Mouse (Mus musculus): Measurements from ENCODE around the gene Tmem186. TPM values are rescaled to one million over a fixed set of nuclear protein-coding genes. Genes with fewer than 3 reads are reported as not detected.

Tmem186 gene
- polyA plus RNA-seq, 1 experiment from 2014 or later = 14.8 TPM

DNA sequence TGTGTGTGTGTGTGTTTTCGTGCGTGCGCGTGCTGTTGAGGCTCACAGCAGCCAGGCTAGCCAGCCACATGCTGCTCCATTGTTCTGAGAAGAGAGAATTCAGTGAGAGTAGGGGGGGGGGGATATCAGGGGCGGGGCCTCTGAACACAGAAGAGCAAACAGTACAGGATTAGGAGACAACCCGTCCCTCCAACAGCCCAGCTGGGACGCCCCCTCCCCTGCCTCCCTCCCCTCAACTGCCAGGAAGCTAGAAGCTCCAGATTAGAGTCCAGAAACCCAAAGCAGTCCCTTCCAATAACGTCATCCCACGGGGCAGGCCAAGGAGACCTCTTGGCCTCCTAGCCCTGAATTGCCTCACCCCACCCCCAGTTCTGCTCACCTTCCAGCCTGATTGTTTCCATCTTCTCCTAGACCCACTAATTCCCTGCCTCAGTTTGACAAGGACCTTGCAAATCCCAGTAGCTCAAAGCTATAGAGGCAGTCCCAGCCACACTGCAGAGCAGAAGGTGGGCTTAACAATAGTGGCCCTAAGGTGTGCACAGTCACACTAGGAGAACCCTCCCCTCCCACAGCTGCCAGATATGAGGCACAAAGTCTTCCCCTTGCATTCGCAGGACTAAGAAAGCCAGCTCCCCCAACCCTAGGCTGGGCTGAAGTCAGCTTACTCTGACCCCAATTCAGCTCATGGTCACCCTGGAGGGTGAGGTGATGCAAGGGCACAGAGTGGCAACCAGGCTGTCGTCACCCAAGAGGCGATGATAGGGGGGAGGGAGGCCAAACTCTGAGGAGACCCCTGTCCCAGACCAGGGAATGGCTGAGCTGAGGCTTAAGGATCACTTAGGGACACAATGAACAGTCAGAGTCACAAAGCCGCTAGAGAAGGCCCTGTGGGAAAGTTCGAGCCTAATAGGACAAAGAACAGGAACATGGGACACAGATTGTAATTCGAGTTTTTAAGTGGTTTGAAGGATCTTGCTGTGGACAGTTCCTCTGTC, 32.8 kb upstream of the Tmem186 start:
- H3K4me2 ChIP-seq (ENCODE audit: low read length) = peak overlapping the region; percentile 77
- H3K9me3 ChIP-seq (replicated peaks; ENCODE audit: control insufficient read depth, low read length) = no peaks in the 10 kb centered on the region
- 0 out of 2 replicates have a peak, but pooled peaks cover 4% of the 10 kb centered on the region for H3K27me3 ChIP-seq (replicated peaks; ENCODE audit: control insufficient read depth, insufficient read depth, low read length)
- WGBS = 5% methylated on average over 15 of the region's 15 CpGs
- peaks cover 22% of the 10 kb centered on the region; the same call in 1 of the 2 replicates for H3K4me1 ChIP-seq (ENCODE audit: control insufficient read depth, insufficient read depth, low read length)
- peak overlapping the region; percentile 75 for H3K27ac ChIP-seq (ENCODE audit: low read depth, low read length)
- H3K36me3 ChIP-seq (ENCODE audit: control insufficient read depth, insufficient read depth, low read length) = no peaks in the 10 kb centered on the region
- peak; percentile 30 for ATAC-seq
- peak; percentile 75 for DNase-seq (ENCODE audit: low spot score)
- H3K4me3 ChIP-seq (ENCODE audit: low read depth, low read length) = peak overlapping the region; percentile 62
- peak overlapping the region; percentile 74 for H3K9ac ChIP-seq (ENCODE audit: low read length)

- ATAC-seq (no peak), DNase-seq (ENCODE audit: low spot score) (peak; percentile 25)
- peaks cover 22% of the 10 kb centered on the region; the same call in 1 of the 2 replicates for H3K4me1 ChIP-seq (ENCODE audit: control insufficient read depth, insufficient read depth, low read length)
- peak overlapping the region; percentile 77 for H3K4me2 ChIP-seq (ENCODE audit: low read length)
- 51% methylated on average over 5 of the region's 5 CpGs for WGBS
- no peaks in the 10 kb centered on the region for H3K36me3 ChIP-seq (ENCODE audit: control insufficient read depth, insufficient read depth, low read length)
- peak overlapping the region; percentile 62 for H3K4me3 ChIP-seq (ENCODE audit: low read depth, low read length)
- peak overlapping the region; percentile 75 for H3K27ac ChIP-seq (ENCODE audit: low read depth, low read length)
- H3K9ac ChIP-seq (ENCODE audit: low read length) = peak overlapping the region; percentile 74
- 0 out of 2 replicates have a peak, but pooled peaks cover 4% of the 10 kb centered on the region for H3K27me3 ChIP-seq (replicated peaks; ENCODE audit: control insufficient read depth, insufficient read depth, low read length)
- H3K9me3 ChIP-seq (replicated peaks; ENCODE audit: control insufficient read depth, low read length) = no peaks in the 10 kb centered on the region
Observed at GRCm38 (mm10) chr16:8669432-8669831, 31.9 kb upstream of the Tmem186 start.

DNA sequence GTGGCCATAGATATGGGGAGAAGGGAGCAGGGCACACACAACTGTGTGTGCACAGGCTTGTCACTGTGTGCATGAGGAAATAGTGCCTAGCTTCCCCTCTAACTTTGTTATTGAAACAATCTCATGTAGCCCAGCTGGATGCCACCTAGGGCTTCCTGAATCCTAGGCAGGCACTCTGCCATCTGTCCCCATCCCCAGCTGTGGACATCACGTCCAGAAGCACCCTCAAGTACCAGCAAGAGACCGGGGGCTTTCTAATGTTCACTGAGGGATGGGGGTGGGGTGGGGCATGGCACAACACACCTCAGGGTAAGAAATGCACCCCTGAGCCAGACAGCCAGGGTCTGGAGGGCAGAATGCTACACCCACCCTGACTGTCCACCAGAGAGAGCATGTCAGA, 30.9 kb upstream of the Tmem186 start:
- H3K9me3 ChIP-seq (replicated peaks; ENCODE audit: control insufficient read depth, low read length) = no peaks in the 10 kb centered on the region
- H3K36me3 ChIP-seq (ENCODE audit: control insufficient read depth, insufficient read depth, low read length) = peaks cover 4% of the 10 kb centered on the region
- H3K4me2 ChIP-seq (ENCODE audit: low read length) = no peak overlapping the region
- no peak overlapping the region for H3K27ac ChIP-seq (ENCODE audit: low read depth, low read length)
- peaks cover 22% of the 10 kb centered on the region; the same call in 1 of the 2 replicates for H3K4me1 ChIP-seq (ENCODE audit: control insufficient read depth, insufficient read depth, low read length)
- 0 out of 2 replicates have a peak, but pooled peaks cover 4% of the 10 kb centered on the region for H3K27me3 ChIP-seq (replicated peaks; ENCODE audit: control insufficient read depth, insufficient read depth, low read length)
- H3K4me3 ChIP-seq (ENCODE audit: low read depth, low read length) = no peak overlapping the region
- H3K9ac ChIP-seq (ENCODE audit: low read length) = no peak overlapping the region
- ATAC-seq (no peak), DNase-seq (ENCODE audit: low spot score) (no peak)
- WGBS = 73% methylated on average over 2 of the region's 2 CpGs

DNA sequence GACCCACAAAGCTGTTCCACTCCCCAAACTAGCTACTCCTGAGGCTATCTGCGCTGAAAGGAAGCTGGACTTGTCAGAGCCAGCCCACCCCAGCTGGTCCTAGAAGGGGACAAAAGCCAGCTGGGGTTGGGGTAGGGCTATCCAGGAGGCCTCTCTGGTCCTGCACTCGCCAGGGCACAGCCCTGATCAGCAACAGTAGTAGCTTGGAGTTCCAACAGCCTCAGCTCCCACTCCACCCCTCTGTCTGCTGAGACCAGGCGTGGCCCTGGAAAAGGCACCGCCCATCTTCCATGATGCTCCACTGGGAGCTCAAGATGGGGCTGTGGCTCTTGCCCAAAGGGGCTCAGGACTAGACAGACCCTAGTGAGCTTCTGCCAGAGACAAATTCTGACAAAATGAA, 30.3 kb upstream of the Tmem186 start:
- Histone ChIP-seq H3K27me3 (replicated peaks; ENCODE audit: control insufficient read depth, insufficient read depth, low read length) (no peaks in the 10 kb centered on the region), H3K9ac (ENCODE audit: low read length) (no peak overlapping the region), H3K4me2 (ENCODE audit: low read length) (no peak overlapping the region), H3K27ac (ENCODE audit: low read depth, low read length) (no peak overlapping the region), H3K4me1 (ENCODE audit: control insufficient read depth, insufficient read depth, low read length) (peaks cover 22% of the 10 kb centered on the region; the same call in 1 of the 2 replicates), H3K9me3 (replicated peaks; ENCODE audit: control insufficient read depth, low read length) (no peaks in the 10 kb centered on the region), H3K4me3 (ENCODE audit: low read depth, low read length) (no peak overlapping the region), H3K36me3 (ENCODE audit: control insufficient read depth, insufficient read depth, low read length) (peaks cover 10% of the 10 kb centered on the region)
- DNase-seq (ENCODE audit: low spot score) (no peak), ATAC-seq (no peak)
- 77% methylated on average over 4 of the region's 4 CpGs for WGBS

DNA sequence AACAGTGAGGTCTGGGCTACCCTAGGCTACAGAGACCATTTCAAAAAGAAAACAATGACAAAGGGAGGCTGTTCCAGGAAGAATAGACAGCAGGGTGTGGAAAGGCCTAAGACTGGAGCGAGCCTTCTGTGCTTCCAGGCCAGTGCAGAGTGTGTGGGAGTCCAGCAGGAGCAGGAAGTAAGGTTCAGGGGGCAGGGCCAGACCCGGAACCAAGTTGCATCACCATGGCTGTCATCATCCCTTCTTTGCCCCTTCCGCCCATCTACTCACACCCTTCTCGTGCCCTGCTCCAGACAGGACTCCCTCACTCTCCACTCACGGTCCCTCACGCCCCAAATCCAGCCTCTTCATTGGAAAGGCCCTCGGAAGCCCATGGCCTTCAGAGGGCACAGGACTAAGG, 29.7 kb upstream of the Tmem186 start:
- H3K9ac ChIP-seq (ENCODE audit: low read length) = no peak overlapping the region
- no peak overlapping the region for H3K27ac ChIP-seq (ENCODE audit: low read depth, low read length)
- ATAC-seq (no peak), DNase-seq (ENCODE audit: low spot score) (no peak)
- H3K4me3 ChIP-seq (ENCODE audit: low read depth, low read length) = no peak overlapping the region
- no peaks in the 10 kb centered on the region for H3K27me3 ChIP-seq (replicated peaks; ENCODE audit: control insufficient read depth, insufficient read depth, low read length)
- WGBS = 90% methylated on average over 7 of the region's 7 CpGs
- peaks cover 22% of the 10 kb centered on the region; the same call in 1 of the 2 replicates for H3K4me1 ChIP-seq (ENCODE audit: control insufficient read depth, insufficient read depth, low read length)
- H3K36me3 ChIP-seq (ENCODE audit: control insufficient read depth, insufficient read depth, low read length) = peaks cover 15% of the 10 kb centered on the region
- no peaks in the 10 kb centered on the region for H3K9me3 ChIP-seq (replicated peaks; ENCODE audit: control insufficient read depth, low read length)
- no peak overlapping the region for H3K4me2 ChIP-seq (ENCODE audit: low read length)

GRCm38 (mm10) chr16:8666452-8666851, 28.9 kb upstream of the Tmem186 start:
- H3K36me3 ChIP-seq (ENCODE audit: control insufficient read depth, insufficient read depth, low read length) = peaks cover 23% of the 10 kb centered on the region
- peaks cover 22% of the 10 kb centered on the region; the same call in 1 of the 2 replicates for H3K4me1 ChIP-seq (ENCODE audit: control insufficient read depth, insufficient read depth, low read length)
- no peak for DNase-seq (ENCODE audit: low spot score)
- WGBS = 68% methylated on average over 2 of the region's 2 CpGs
- H3K9me3 ChIP-seq (replicated peaks; ENCODE audit: control insufficient read depth, low read length) = no peaks in the 10 kb centered on the region
- no peak overlapping the region for H3K27ac ChIP-seq (ENCODE audit: low read depth, low read length)
- H3K27me3 ChIP-seq (replicated peaks; ENCODE audit: control insufficient read depth, insufficient read depth, low read length) = no peaks in the 10 kb centered on the region
- no peak overlapping the region for H3K4me3 ChIP-seq (ENCODE audit: low read depth, low read length)
- no peak for ATAC-seq
- H3K9ac ChIP-seq (ENCODE audit: low read length) = no peak overlapping the region
- H3K4me2 ChIP-seq (ENCODE audit: low read length) = no peak overlapping the region

DNA sequence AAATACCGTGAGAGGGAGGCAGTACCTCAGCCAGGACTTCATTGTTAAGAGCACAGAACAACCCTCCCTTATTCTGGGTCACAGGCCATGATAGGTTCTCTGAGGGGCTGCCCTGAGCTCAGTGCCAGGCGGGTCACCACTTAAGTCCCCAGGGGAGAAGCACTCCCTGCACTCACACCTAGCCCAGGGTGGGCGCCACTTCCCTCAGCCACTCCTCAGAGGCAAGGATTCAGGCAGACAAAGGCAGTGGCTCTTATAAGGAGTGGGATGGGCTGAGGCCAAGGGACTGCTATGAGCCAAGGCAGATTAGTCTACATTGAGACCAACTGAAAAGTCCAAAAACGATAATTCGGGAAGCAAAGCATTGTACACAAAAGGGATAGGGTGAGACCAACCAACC, 27.9 kb upstream of the Tmem186 start:
- H3K4me1 ChIP-seq (ENCODE audit: control insufficient read depth, insufficient read depth, low read length) = peaks cover 18% of the 10 kb centered on the region; the same call in 1 of the 2 replicates
- ATAC-seq = no peak

DNA sequence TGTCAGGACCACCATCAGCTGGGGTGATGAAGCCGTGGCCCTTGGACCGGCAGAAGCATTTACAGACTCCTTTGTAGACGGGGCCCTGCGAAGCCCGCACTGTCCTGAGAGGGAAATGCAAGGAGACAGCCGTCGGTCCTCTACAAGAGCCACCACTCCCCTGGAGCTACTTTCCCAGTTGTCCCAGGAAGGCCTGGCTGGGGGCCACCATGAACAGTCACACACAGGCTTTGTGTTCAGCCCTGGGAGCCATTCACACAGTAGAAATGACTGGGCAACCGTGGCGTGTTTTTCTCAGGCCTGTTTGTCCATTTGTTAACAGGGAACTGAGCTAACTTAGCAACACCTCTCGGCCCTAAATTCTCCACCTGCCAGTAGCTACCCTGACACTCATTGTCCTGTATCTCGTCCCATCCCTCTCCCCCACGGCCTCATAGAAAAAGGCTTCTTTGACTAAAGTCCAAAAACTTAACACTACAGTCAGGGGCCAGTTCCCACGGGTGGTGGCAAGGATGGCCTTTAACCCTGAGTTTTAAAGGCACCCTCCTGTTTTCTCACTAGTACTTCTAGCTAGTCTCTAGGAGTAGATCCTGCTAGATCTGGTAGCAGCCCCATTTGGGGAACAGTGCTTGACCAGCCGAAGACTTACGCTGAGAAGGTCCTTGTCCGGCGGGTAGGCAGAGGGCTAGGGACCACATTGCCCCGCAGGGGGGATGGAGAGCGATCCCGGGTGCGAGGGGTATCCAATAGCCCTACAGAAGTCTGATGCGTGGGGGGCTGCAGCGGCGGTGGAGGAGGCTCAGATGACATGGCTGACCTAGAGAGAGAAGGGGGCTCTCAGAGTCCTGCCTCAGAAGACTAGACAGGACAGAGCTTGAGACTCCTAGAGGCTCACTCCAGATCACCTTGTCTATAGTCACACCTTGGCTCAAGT, 26.4 kb upstream of the Tmem186 start:
- H3K27me3 ChIP-seq (replicated peaks; ENCODE audit: control insufficient read depth, insufficient read depth, low read length) = no peaks in the 10 kb centered on the region
- H3K27ac ChIP-seq (ENCODE audit: low read depth, low read length) = no peak overlapping the region
- H3K4me3 ChIP-seq (ENCODE audit: low read depth, low read length) = no peak overlapping the region
- no peak overlapping the region for H3K4me2 ChIP-seq (ENCODE audit: low read length)
- H3K9ac ChIP-seq (ENCODE audit: low read length) = no peak overlapping the region
- no peak for DNase-seq (ENCODE audit: low spot score)
- peaks cover 46% of the 10 kb centered on the region for H3K36me3 ChIP-seq (ENCODE audit: control insufficient read depth, insufficient read depth, low read length)
- no peak for ATAC-seq
- 84% methylated on average over 24 of the region's 24 CpGs for WGBS
- peaks cover 5% of the 10 kb centered on the region; the same call in 1 of the 2 replicates for H3K4me1 ChIP-seq (ENCODE audit: control insufficient read depth, insufficient read depth, low read length)
- no peaks in the 10 kb centered on the region for H3K9me3 ChIP-seq (replicated peaks; ENCODE audit: control insufficient read depth, low read length)

More for the DNA sequence above, 27.9 kb upstream of the Tmem186 start:
- H3K36me3 ChIP-seq (ENCODE audit: control insufficient read depth, insufficient read depth, low read length) = peaks cover 31% of the 10 kb centered on the region
- no peaks in the 10 kb centered on the region for H3K27me3 ChIP-seq (replicated peaks; ENCODE audit: control insufficient read depth, insufficient read depth, low read length)
- H3K9ac ChIP-seq (ENCODE audit: low read length) = no peak overlapping the region
- DNase-seq (ENCODE audit: low spot score) = no peak
- H3K9me3 ChIP-seq (replicated peaks; ENCODE audit: control insufficient read depth, low read length) = no peaks in the 10 kb centered on the region
- no peak overlapping the region for H3K27ac ChIP-seq (ENCODE audit: low read depth, low read length)
- no peak overlapping the region for H3K4me3 ChIP-seq (ENCODE audit: low read depth, low read length)
- H3K4me2 ChIP-seq (ENCODE audit: low read length) = no peak overlapping the region
- 77% methylated on average over 5 of the region's 5 CpGs for WGBS

All from forebrain, embryonic 14.5 days (tissue).